Mouse (Mus musculus) heart, embryonic 12.5 days (tissue): Measurements from ENCODE around the gene Zfp697. TPM values are rescaled to one million over a fixed set of nuclear protein-coding genes. Genes with fewer than 3 reads are reported as not detected.
"Not testable (repeated sequence)": the region's sequence is repeated elsewhere in the genome, so short reads cannot be mapped to it uniquely, and the experiment has no call there.

Source experiments
- ATAC-seq: fragments of 200-750 bp; cut with Nextera tagmentation; 2 replicates; pipeline ENCODE4 v1.8.0; 2017; ENCODE audit warnings: moderate TSS enrichment, moderate library complexity; ENCODE audit not compliant: insufficient number of reproducible peaks, low FRiP score
- H3K27ac ChIP-seq: fragments of 300-500 bp; sonication (generic); 2 replicates; pipeline ENCODE4 v1.5.1; 2016; ENCODE audit warnings: mild to moderate bottlenecking, moderate library complexity; ENCODE audit not compliant: poor library complexity, severe bottlenecking
- H3K27me3 ChIP-seq: fragments of 300-500 bp; sonication (generic); replicated peaks from 2 replicates; pipeline ENCODE4 v1.6.1; 2016; ENCODE audit warnings: mild to moderate bottlenecking, moderate library complexity
- H3K36me3 ChIP-seq: fragments of 300-500 bp; sonication (generic); 2 replicates; pipeline ENCODE4 v1.6.1; 2016; ENCODE audit warnings: mild to moderate bottlenecking, moderate library complexity
- H3K4me1 ChIP-seq: fragments of 300-500 bp; sonication (generic); replicated peaks from 2 replicates; pipeline ENCODE4 v1.6.1; 2016; ENCODE audit warnings: mild to moderate bottlenecking
- H3K4me2 ChIP-seq: fragments of 300-500 bp; sonication (generic); 2 replicates; pipeline ENCODE4 v1.6.1; 2016; ENCODE audit warnings: mild to moderate bottlenecking, moderate library complexity
- H3K4me3 ChIP-seq: fragments of 300-500 bp; sonication (generic); 2 replicates; pipeline ENCODE4 v1.5.1; 2016; ENCODE audit warnings: mild to moderate bottlenecking
- H3K9ac ChIP-seq: fragments of 300-500 bp; sonication (generic); 2 replicates; pipeline ENCODE4 v1.6.1; 2016; ENCODE audit warnings: mild to moderate bottlenecking, moderate library complexity
- H3K9me3 ChIP-seq: fragments of 300-500 bp; sonication (generic); replicated peaks from 2 replicates; pipeline ENCODE4 v1.6.1; 2016; ENCODE audit warnings: mild to moderate bottlenecking, moderate library complexity
- WGBS: fragments of 180-500 bp; shearing (Covaris S2); methylation state at CpG from one replicate; pipeline ENCODE4 v1.1.7; 2016; 5-methylcytosine and 5-hydroxymethylcytosine counted together
- polyA plus RNA-seq: library from polyadenylated mRNA; unstranded; fragments of >200 nt; fragmentation: Nextera tagmentation; extraction: Ambion mirVana; gene quantifications from 2 replicates; pipeline ENCODE4 v1.2.1, GENCODE M21; 2016

The Zfp697 gene
- polyA plus RNA-seq, 1 experiment from 2014 or later: 8.0 TPM

DNA sequence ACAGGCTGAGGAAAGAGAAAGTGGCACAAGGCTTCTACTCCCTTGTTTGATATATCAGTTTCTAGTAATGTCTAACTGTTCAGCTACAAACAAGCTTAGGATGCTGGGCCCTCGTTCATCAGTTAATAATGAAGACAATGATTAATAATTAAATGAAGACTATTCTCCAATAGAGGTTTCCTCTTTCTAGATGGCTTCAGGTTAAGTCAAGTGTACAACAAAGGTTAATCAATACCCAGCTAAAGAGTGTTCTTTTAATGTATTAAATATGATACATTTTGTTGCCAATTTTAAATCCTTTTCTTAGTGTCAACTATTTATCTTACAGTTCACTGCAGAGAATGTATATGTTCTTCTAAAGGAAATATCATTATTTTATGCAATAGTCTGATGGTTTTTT is 74.8 kb downstream of the Zfp697 start, which contains the start of gene Gm4450:
Gm4450 (minus strand) TSS at position 101 of the 400 bp plus-strand sequence.
- H3K27ac ChIP-seq, H3K9ac ChIP-seq, H3K36me3 ChIP-seq, H3K4me2 ChIP-seq, H3K27me3 ChIP-seq, H3K4me1 ChIP-seq, ATAC-seq, H3K4me3 ChIP-seq, H3K9me3 ChIP-seq: not testable (repeated sequence)
- 80% methylated on average over 1 of the region's 1 CpGs for WGBS

DNA sequence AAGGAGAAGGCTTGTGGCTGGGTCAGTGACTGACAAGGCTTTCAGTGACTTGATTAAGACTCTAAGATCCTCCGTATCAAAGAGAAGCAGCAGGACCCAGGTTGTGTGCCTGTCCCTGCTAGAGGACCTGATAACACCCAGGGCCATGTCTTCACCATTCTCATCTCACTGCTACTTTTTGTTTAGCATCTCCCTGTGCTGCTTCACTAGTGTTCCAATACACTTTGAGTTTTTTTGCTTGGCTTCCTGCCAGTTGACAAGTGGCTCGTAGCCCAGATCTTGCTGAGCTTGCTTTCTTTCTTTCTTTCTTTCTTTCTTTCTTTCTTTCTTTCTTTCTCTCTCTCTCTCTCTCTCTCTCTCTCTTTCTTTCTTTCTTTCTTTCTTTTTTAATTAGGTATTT is 87.1 kb downstream of the Zfp697 start:
- H3K9me3 ChIP-seq, H3K4me1 ChIP-seq, H3K36me3 ChIP-seq, H3K4me2 ChIP-seq, ATAC-seq, H3K4me3 ChIP-seq, H3K9ac ChIP-seq, H3K27me3 ChIP-seq, H3K27ac ChIP-seq: not testable (repeated sequence)
- WGBS: 23% methylated on average over 1 of the region's 2 CpGs

DNA sequence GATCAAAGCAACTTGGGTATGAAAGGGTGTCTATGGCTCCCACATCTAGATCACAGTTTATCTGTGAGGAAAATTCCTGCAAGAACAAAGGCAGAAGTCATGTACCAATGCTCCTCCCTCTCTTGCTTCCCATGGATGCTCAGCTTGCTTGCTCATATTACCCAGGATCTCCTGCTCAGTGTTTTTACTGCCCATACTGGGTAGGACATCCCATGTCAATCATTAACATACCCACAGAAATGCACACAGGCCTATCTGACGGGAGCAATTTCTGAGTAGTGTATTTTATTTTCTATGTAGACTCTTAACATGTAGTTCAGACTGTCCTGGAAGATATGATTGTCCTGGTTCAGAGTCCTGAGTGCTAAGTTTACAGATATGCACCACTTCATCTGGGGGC is 88.8 kb downstream of the Zfp697 start:
- not testable (repeated sequence) for H3K4me2 ChIP-seq, H3K4me1 ChIP-seq, H3K9me3 ChIP-seq, H3K4me3 ChIP-seq, H3K27me3 ChIP-seq, ATAC-seq, H3K9ac ChIP-seq, H3K27ac ChIP-seq, H3K36me3 ChIP-seq
- WGBS: no CpG with 5 or more reads among the region's 1 CpGs

DNA sequence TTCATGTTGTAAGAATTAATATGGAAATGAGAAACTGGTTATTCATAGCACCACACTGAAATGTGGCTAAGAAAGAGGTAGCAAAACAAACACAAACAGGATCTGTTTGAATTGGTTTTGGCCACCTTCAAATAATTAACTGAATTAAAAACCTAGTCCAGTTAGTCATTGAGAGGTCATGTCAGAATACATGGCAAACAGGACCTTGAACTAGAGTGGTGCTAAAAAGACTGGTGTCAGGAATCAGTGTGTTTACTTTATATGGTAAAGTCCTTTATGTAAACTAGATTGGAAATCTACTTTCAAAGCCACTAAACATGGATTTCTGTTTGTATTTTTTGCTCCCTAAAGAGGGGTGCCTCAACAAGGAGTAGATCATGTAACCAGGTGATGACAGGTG is 89.2 kb downstream of the Zfp697 start:
- H3K4me1 ChIP-seq, H3K27me3 ChIP-seq, H3K4me2 ChIP-seq, H3K4me3 ChIP-seq, ATAC-seq, H3K27ac ChIP-seq, H3K9me3 ChIP-seq, H3K36me3 ChIP-seq, H3K9ac ChIP-seq: not testable (repeated sequence)

DNA sequence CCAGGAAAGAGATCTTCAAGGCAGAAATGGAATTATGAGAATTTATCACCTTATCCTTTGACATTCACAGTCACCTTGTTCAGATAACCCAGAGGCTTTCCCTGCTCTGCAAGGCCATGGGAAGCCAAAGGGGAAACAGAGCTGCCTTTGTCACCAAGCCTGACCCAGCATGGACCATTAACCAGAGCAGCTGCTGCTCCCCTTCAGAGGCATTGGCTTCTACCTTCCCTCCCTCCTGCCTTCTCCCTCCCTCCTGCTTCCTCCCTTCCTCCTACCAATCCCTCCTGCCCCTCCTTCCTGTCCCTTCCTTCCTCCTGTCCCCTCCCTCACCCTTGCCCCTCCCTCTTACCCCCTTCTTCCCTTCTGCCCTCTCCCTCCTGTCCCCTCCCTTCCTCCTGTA is 111.9 kb downstream of the Zfp697 start:
- not testable (repeated sequence) for H3K27ac ChIP-seq, H3K27me3 ChIP-seq, H3K4me3 ChIP-seq

DNA sequence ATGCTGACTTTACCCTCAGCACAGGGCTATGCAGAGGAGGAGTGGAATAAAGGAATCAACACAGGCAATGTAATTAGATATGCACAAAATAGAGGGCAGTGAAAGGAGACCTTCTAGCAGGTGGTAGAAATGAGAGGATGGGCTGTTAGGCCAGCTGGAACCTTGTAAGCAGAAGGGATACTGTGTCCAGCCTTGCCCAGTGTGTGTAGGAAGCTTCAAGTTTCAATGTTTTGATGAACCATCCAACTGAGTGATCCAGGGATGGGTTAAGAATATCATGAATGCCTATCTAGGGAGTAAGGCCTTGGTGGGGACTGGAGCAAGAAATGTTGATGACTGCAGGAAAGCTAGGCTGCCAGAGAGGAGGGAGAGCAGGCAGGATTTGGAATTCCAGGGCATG is 112.8 kb downstream of the Zfp697 start:
- not testable (repeated sequence) for H3K36me3 ChIP-seq, H3K4me3 ChIP-seq, H3K9ac ChIP-seq, H3K9me3 ChIP-seq, H3K4me2 ChIP-seq, H3K4me1 ChIP-seq, H3K27ac ChIP-seq, ATAC-seq, H3K27me3 ChIP-seq

More for the DNA sequence above, 111.9 kb downstream of the Zfp697 start:
- not testable (repeated sequence) for H3K4me1 ChIP-seq, H3K9ac ChIP-seq, ATAC-seq, H3K36me3 ChIP-seq, H3K9me3 ChIP-seq, H3K4me2 ChIP-seq

DNA sequence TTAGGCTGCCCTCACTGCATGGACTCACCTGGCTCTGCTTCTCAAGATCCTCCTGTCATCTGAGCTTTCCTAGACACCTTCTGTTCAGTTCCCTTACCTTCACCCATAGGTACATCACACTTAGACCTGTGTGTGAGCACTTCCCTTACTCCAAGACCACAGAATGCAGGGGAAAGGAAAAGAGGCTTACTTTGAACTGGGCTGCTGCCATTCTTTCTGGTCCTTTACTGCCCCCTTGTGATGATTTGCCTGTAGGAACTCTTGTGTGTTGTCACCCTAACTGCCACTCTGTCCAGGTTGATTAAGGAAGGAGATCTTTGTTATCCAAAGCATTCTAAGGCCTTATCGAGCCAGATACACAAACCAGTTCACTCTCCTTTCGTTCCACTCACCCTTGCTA is 114.5 kb downstream of the Zfp697 start:
- H3K27me3 ChIP-seq, H3K9me3 ChIP-seq, H3K4me1 ChIP-seq, H3K36me3 ChIP-seq, ATAC-seq, H3K4me2 ChIP-seq, H3K27ac ChIP-seq, H3K9ac ChIP-seq, H3K4me3 ChIP-seq: not testable (repeated sequence)
- no CpG with 5 or more reads among the region's 2 CpGs for WGBS

DNA sequence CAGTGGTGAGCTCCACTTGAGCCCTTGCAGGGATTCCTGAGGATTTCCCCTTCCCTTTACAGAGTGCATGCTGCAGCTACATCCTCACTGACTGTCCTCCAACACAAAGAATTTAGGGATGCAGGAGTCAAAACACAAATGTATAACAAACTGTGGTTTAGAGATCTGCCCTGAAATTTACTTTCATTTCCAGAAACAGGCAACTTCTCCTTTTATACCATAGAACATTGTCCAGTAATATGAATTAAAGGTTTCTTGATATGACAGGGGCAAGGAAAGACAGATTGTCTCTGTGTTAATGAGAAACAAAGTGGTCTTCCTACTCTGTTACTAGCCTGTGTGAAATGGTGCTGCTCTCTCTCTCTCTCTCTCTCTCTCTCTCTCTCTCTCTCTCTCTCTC is 115.1 kb downstream of the Zfp697 start:
- not testable (repeated sequence) for H3K9me3 ChIP-seq, H3K27me3 ChIP-seq, H3K4me1 ChIP-seq, H3K27ac ChIP-seq, H3K4me3 ChIP-seq, ATAC-seq, H3K4me2 ChIP-seq, H3K9ac ChIP-seq, H3K36me3 ChIP-seq

DNA sequence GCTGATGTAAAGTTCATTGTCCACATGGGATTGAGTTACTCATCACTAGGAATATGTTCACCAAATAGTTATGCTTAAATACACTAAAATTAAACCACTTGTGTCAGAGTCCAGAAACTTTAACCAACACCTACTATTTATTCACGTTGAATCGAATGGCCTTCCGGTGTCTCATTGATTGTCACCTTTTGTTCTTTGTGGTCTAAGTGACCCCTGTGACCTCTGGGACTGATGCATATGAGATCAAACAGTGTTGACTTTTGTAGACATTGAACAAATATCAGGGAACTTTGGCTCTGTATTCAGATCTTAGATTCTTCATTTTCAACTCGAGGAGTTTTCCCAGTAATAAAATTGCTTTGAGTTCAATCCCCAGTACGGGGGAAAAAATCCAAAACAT is 125.0 kb downstream of the Zfp697 start:
- H3K4me1 ChIP-seq, H3K36me3 ChIP-seq, H3K9me3 ChIP-seq, H3K4me3 ChIP-seq, H3K4me2 ChIP-seq, H3K27ac ChIP-seq, H3K9ac ChIP-seq, ATAC-seq, H3K27me3 ChIP-seq: not testable (repeated sequence)
- no CpG with 5 or more reads among the region's 5 CpGs for WGBS

DNA sequence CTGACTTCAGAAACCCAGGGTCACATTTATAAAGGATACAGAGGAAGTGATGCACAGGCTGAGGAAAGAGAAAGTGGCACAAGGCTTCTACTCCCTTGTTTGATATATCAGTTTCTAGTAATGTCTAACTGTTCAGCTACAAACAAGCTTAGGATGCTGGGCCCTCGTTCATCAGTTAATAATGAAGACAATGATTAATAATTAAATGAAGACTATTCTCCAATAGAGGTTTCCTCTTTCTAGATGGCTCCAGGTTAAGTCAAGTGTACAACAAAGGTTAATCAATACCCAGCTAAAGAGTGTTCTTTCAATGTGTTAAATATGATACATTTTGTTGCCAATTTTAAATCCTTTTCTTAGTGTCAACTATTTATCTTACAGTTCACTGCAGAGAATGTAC is 128.2 kb downstream of the Zfp697 start, which contains the start of gene Hsd3b4:
Hsd3b4 (minus strand) TSS at position 101 of the 400 bp plus-strand sequence.
- not testable (repeated sequence) for H3K36me3 ChIP-seq, H3K9ac ChIP-seq, H3K4me1 ChIP-seq, ATAC-seq, H3K27me3 ChIP-seq, H3K9me3 ChIP-seq, H3K4me3 ChIP-seq, H3K4me2 ChIP-seq, H3K27ac ChIP-seq
- WGBS: no CpG with 5 or more reads among the region's 1 CpGs

DNA sequence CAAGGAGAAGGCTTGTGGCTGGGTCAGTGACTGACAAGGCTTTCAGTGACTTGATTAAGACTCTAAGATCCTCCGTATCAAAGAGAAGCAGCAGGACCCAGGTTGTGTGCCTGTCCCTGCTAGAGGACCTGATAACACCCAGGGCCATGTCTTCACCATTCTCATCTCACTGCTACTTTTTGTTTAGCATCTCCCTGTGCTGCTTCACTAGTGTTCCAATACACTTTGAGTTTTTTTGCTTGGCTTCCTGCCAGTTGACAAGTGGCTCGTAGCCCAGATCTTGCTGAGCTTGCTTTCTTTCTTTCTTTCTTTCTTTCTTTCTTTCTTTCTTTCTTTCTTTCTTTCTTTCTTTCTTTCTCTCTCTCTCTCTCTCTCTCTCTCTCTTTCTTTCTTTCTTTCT is 140.5 kb downstream of the Zfp697 start:
- H3K9ac ChIP-seq, H3K4me2 ChIP-seq, H3K27ac ChIP-seq, H3K4me1 ChIP-seq, H3K9me3 ChIP-seq, H3K4me3 ChIP-seq, H3K27me3 ChIP-seq, ATAC-seq, H3K36me3 ChIP-seq: not testable (repeated sequence)
- WGBS: 20% methylated on average over 1 of the region's 2 CpGs

DNA sequence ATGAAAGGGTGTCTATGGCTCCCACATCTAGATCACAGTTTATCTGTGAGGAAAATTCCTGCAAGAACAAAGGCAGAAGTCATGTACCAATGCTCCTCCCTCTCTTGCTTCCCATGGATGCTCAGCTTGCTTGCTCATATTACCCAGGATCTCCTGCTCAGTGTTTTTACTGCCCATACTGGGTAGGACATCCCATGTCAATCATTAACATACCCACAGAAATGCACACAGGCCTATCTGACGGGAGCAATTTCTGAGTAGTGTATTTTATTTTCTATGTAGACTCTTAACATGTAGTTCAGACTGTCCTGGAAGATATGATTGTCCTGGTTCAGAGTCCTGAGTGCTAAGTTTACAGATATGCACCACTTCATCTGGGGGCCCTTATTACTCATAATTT is 142.3 kb downstream of the Zfp697 start:
- not testable (repeated sequence) for H3K4me3 ChIP-seq, H3K36me3 ChIP-seq, H3K4me2 ChIP-seq, H3K27ac ChIP-seq, H3K9me3 ChIP-seq, H3K4me1 ChIP-seq, ATAC-seq, H3K9ac ChIP-seq, H3K27me3 ChIP-seq
- WGBS: no CpG with 5 or more reads among the region's 1 CpGs

DNA sequence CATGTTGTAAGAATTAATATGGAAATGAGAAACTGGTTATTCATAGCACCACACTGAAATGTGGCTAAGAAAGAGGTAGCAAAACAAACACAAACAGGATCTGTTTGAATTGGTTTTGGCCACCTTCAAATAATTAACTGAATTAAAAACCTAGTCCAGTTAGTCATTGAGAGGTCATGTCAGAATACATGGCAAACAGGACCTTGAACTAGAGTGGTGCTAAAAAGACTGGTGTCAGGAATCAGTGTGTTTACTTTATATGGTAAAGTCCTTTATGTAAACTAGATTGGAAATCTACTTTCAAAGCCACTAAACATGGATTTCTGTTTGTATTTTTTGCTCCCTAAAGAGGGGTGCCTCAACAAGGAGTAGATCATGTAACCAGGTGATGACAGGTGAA is 142.7 kb downstream of the Zfp697 start:
- not testable (repeated sequence) for H3K27ac ChIP-seq, H3K9ac ChIP-seq, H3K4me3 ChIP-seq, H3K36me3 ChIP-seq, ATAC-seq, H3K9me3 ChIP-seq, H3K27me3 ChIP-seq, H3K4me1 ChIP-seq, H3K4me2 ChIP-seq
